Mouse (Mus musculus) stomach, postnatal 0 days (tissue): ENCODE measurements around the gene Btg3.

Source experiments
- CTCF ChIP-seq: IDR thresholded peaks from 2 replicates; pipeline ENCODE4 v1.5.1; 2016; ENCODE audit warnings: antibody characterized with exemption, low read depth, mild to moderate bottlenecking, moderate library complexity
- EP300 ChIP-seq: optimal IDR thresholded peaks from 2 replicates; pipeline ENCODE3; 2016; ENCODE audit warnings: antibody characterized with exemption

GRCm38 (mm10) chr16:78378493-78378892 is 1.5 kb upstream of the Btg3 start:
- TF ChIP-seq CTCF (no peak), EP300 (no peak)
